Mouse (Mus musculus): ENCODE results near the gene Slco2a1. TPM values are rescaled to one million over a fixed set of nuclear protein-coding genes. Genes with fewer than 3 reads are reported as not detected.

The Slco2a1 gene
- total and polyA plus RNA-seq, 3 experiments: 0.01 to 0.11 TPM; not detected in 1

GRCm38 (mm10) chr9:103027150-103027889 is 38.8 kb downstream of the Slco2a1 start:
- ATAC-seq (ENCODE audit: extremely low read depth, insufficient number of reproducible peaks, low FRiP score, poor library complexity, severe bottlenecking): no peak
- no peak for DNase-seq (ENCODE audit: low spot score)
- Histone ChIP-seq H3K9me3 (replicated peaks) (no peaks in the 10 kb centered on the region), H3K4me3 (ENCODE audit: low read depth, low read length) (no peak overlapping the region), H3K4me1 (ENCODE audit: insufficient read depth, low read depth, low read length) (peaks cover 10% of the 10 kb centered on the region), H3K27me3 (ENCODE audit: insufficient read depth, low read length) (peaks cover 20% of the 10 kb centered on the region), H3K36me3 (replicated peaks) (no peaks in the 10 kb centered on the region)
- TF ChIP-seq GATA1 (IDR thresholded peaks at IDR 0.05; ENCODE audit: borderline replicate concordance, low read length): no peak
- TF ChIP-seq CTCF (IDR thresholded peaks at IDR 0.05; ENCODE audit: low read depth, low read length): no peak
- no peak for TF ChIP-seq TAL1 (conservative IDR thresholded peaks at IDR 0.05; ENCODE audit: low read depth, low read length)
- TF ChIP-seq GATA2 (IDR thresholded peaks at IDR 0.05; ENCODE audit: borderline replicate concordance, low read depth, low read length): no peak
- no peak for TF ChIP-seq POLR2AphosphoS5 (IDR thresholded peaks at IDR 0.05; ENCODE audit: insufficient replicate concordance, low read depth, low read length)

GRCm38 (mm10) chr9:103029012-103029411 is 40.5 kb downstream of the Slco2a1 start:
- DNase-seq (ENCODE audit: low spot score) (no peak), ATAC-seq (ENCODE audit: extremely low read depth, insufficient number of reproducible peaks, low FRiP score, poor library complexity, severe bottlenecking) (no peak)
- no peak for TF ChIP-seq CTCF (IDR thresholded peaks at IDR 0.05; ENCODE audit: low read depth, low read length)
- TF ChIP-seq GATA2 (IDR thresholded peaks at IDR 0.05; ENCODE audit: borderline replicate concordance, low read depth, low read length): no peak
- TF ChIP-seq GATA1 (IDR thresholded peaks at IDR 0.05; ENCODE audit: borderline replicate concordance, low read length): no peak
- no peak for TF ChIP-seq POLR2AphosphoS5 (IDR thresholded peaks at IDR 0.05; ENCODE audit: insufficient replicate concordance, low read depth, low read length)
- TF ChIP-seq TAL1 (conservative IDR thresholded peaks at IDR 0.05; ENCODE audit: low read depth, low read length): no peak
- Histone ChIP-seq H3K27me3 (ENCODE audit: insufficient read depth, low read length) (peaks cover 26% of the 10 kb centered on the region), H3K36me3 (replicated peaks) (no peaks in the 10 kb centered on the region), H3K4me1 (ENCODE audit: insufficient read depth, low read depth, low read length) (peaks cover 6% of the 10 kb centered on the region), H3K4me3 (ENCODE audit: low read depth, low read length) (no peak overlapping the region), H3K9me3 (replicated peaks) (no peaks in the 10 kb centered on the region)

GRCm38 (mm10) chr9:103030041-103030440 is 41.5 kb downstream of the Slco2a1 start:
- Histone ChIP-seq H3K36me3 (replicated peaks) (no peaks in the 10 kb centered on the region), H3K27me3 (ENCODE audit: insufficient read depth, low read length) (peaks cover 29% of the 10 kb centered on the region), H3K4me1 (ENCODE audit: insufficient read depth, low read depth, low read length) (peaks cover 4% of the 10 kb centered on the region; the same call in 1 of the 2 replicates), H3K4me3 (ENCODE audit: low read depth, low read length) (no peak overlapping the region), H3K9me3 (replicated peaks) (no peaks in the 10 kb centered on the region; the same call in 1 of the 2 replicates)
- ATAC-seq (ENCODE audit: extremely low read depth, insufficient number of reproducible peaks, low FRiP score, poor library complexity, severe bottlenecking) (no peak), DNase-seq (ENCODE audit: low spot score) (no peak)
- no peak for TF ChIP-seq GATA2 (IDR thresholded peaks at IDR 0.05; ENCODE audit: borderline replicate concordance, low read depth, low read length)
- TF ChIP-seq CTCF (IDR thresholded peaks at IDR 0.05; ENCODE audit: low read depth, low read length): no peak
- TF ChIP-seq TAL1 (conservative IDR thresholded peaks at IDR 0.05; ENCODE audit: low read depth, low read length): no peak
- no peak for TF ChIP-seq GATA1 (IDR thresholded peaks at IDR 0.05; ENCODE audit: borderline replicate concordance, low read length)
- TF ChIP-seq POLR2AphosphoS5 (IDR thresholded peaks at IDR 0.05; ENCODE audit: insufficient replicate concordance, low read depth, low read length): no peak

DNA sequence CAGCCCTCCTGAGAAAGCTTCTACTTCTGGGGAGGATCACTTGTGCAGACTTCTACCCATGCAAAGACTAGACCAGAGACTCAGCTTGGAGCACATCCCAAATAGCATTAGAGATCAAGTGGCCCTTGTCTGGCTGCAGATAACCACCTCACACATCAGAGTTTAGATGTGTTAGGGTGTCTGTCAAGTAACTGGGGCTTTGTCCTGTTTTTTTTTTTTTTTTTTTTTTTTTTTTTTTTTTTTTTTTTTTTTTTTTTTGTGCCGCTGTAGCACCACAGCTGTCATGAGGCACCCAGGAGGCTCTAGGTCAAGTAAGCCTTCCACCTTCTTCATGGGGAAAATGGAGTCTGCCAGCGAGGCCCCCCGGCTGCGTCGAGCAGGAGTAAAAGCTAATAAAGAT is 42.7 kb downstream of the Slco2a1 start:
- Histone ChIP-seq H3K36me3 (replicated peaks) (no peaks in the 10 kb centered on the region), H3K9me3 (replicated peaks) (peaks cover 4% of the 10 kb centered on the region; the same call in 1 of the 2 replicates), H3K4me1 (ENCODE audit: insufficient read depth, low read depth, low read length) (peaks cover 6% of the 10 kb centered on the region; the same call in 1 of the 2 replicates), H3K4me3 (ENCODE audit: low read depth, low read length) (no peak overlapping the region), H3K27me3 (ENCODE audit: insufficient read depth, low read length) (peaks cover 39% of the 10 kb centered on the region)
- DNase-seq (ENCODE audit: low spot score) (no peak), ATAC-seq (ENCODE audit: extremely low read depth, insufficient number of reproducible peaks, low FRiP score, poor library complexity, severe bottlenecking) (no peak)
- TF ChIP-seq TAL1 (conservative IDR thresholded peaks at IDR 0.05; ENCODE audit: low read depth, low read length) (no peak), GATA1 (IDR thresholded peaks at IDR 0.05; ENCODE audit: borderline replicate concordance, low read length) (no peak), GATA2 (IDR thresholded peaks at IDR 0.05; ENCODE audit: borderline replicate concordance, low read depth, low read length) (no peak), POLR2AphosphoS5 (IDR thresholded peaks at IDR 0.05; ENCODE audit: insufficient replicate concordance, low read depth, low read length) (no peak), CTCF (IDR thresholded peaks at IDR 0.05; ENCODE audit: low read depth, low read length) (no peak)

- peaks cover 48% of the 10 kb centered on the region for H3K27me3 ChIP-seq (ENCODE audit: insufficient read depth, low read length)
- no peak for TF ChIP-seq POLR2AphosphoS5 (IDR thresholded peaks at IDR 0.05; ENCODE audit: insufficient replicate concordance, low read depth, low read length)
- TF ChIP-seq TAL1 (conservative IDR thresholded peaks at IDR 0.05; ENCODE audit: low read depth, low read length): no peak
- TF ChIP-seq GATA2 (IDR thresholded peaks at IDR 0.05; ENCODE audit: borderline replicate concordance, low read depth, low read length): no peak
- no peak for TF ChIP-seq GATA1 (IDR thresholded peaks at IDR 0.05; ENCODE audit: borderline replicate concordance, low read length)
- no peak for TF ChIP-seq CTCF (IDR thresholded peaks at IDR 0.05; ENCODE audit: low read depth, low read length)
- H3K9me3 ChIP-seq (replicated peaks): peaks cover 4% of the 10 kb centered on the region; the same call in 1 of the 2 replicates
- H3K4me3 ChIP-seq (ENCODE audit: low read depth, low read length): no peak overlapping the region
- no peak for ATAC-seq (ENCODE audit: extremely low read depth, insufficient number of reproducible peaks, low FRiP score, poor library complexity, severe bottlenecking)
- DNase-seq (ENCODE audit: low spot score): no peak
- no peaks in the 10 kb centered on the region for H3K36me3 ChIP-seq (replicated peaks)
- peaks cover 8% of the 10 kb centered on the region; the same call in 1 of the 2 replicates for H3K4me1 ChIP-seq (ENCODE audit: insufficient read depth, low read depth, low read length)
Observed at GRCm38 (mm10) chr9:103032193-103032592, 43.7 kb downstream of the Slco2a1 start.

DNA sequence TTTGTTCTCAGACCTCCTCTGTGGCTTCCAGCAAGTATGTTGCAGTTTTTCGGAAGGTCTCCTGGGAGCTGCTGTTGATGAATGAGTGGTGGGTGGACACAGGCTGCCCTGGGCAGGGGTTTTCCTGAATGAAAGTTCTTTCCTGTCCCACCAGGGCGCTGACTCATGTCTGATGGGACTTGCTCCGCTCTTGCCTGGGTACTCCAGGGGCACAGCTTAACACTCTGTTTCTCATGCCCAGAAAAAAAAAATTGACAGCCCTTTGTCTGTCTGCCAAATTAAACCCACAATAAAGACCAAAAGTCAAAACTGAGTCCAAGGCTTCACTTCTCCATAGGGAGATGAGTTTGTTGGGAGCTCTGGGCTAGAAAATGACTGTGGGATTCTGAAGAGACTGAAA is 44.9 kb downstream of the Slco2a1 start:
- Histone ChIP-seq H3K36me3 (replicated peaks) (no peaks in the 10 kb centered on the region), H3K4me3 (ENCODE audit: low read depth, low read length) (no peak overlapping the region), H3K4me1 (ENCODE audit: insufficient read depth, low read depth, low read length) (0 out of 2 replicates have a peak, but pooled peaks cover 6% of the 10 kb centered on the region), H3K9me3 (replicated peaks) (peaks cover 4% of the 10 kb centered on the region; the same call in 1 of the 2 replicates), H3K27me3 (ENCODE audit: insufficient read depth, low read length) (peaks cover 55% of the 10 kb centered on the region)
- no peak for ATAC-seq (ENCODE audit: extremely low read depth, insufficient number of reproducible peaks, low FRiP score, poor library complexity, severe bottlenecking)
- TF ChIP-seq GATA1 (IDR thresholded peaks at IDR 0.05; ENCODE audit: borderline replicate concordance, low read length) (no peak), CTCF (IDR thresholded peaks at IDR 0.05; ENCODE audit: low read depth, low read length) (no peak), POLR2AphosphoS5 (IDR thresholded peaks at IDR 0.05; ENCODE audit: insufficient replicate concordance, low read depth, low read length) (no peak), GATA2 (IDR thresholded peaks at IDR 0.05; ENCODE audit: borderline replicate concordance, low read depth, low read length) (no peak), TAL1 (conservative IDR thresholded peaks at IDR 0.05; ENCODE audit: low read depth, low read length) (no peak)
- no peak for DNase-seq (ENCODE audit: low spot score)
